Mouse (Mus musculus) MEL (cell line): Measurements from ENCODE around the gene Polr2j. TPM values are rescaled to one million over a fixed set of nuclear protein-coding genes. Genes with fewer than 3 reads are reported as not detected.
A peak's percentile ranks its signal among the peaks of the same experiment; 100 is the strongest.

Experiments
- DNase-seq: peaks from one replicate; pipeline ENCODE4 v3.0.0; 2011; ENCODE audit warnings: low read depth, low spot score
- H3K27ac ChIP-seq: 2 replicates; pipeline ENCODE4 v1.5.1; 2012; ENCODE audit warnings: low read depth, mild to moderate bottlenecking, control low read depth, low read length, moderate library complexity; ENCODE audit not compliant: control insufficient read depth
- H3K27me3 ChIP-seq, 2 experiments: fragments of 150-350 bp in 1 of 2; sonication (generic) in 1 of 2; 2 replicates each; pipeline ENCODE4 v1.6.1; 2012; ENCODE audit warnings: low read length in 2 of 2, mild to moderate bottlenecking in 2 of 2, improper control_type of control experiment in 1 of 2, moderate library complexity in 1 of 2; ENCODE audit not compliant: insufficient read depth in 2 of 2, control insufficient read depth in 1 of 2
- H3K36me3 ChIP-seq, 2 experiments: 2 replicates each; pipeline ENCODE4 v1.6.1; 2012 to 2014; ENCODE audit warnings: low read length in 2 of 2, improper control_type of control experiment in 1 of 2, inconsistent platforms in 1 of 2, mild to moderate bottlenecking in 1 of 2; ENCODE audit not compliant: insufficient read depth in 2 of 2, control insufficient read depth in 1 of 2
- H3K4me1 ChIP-seq, 2 experiments: fragments of 150-350 bp in 1 of 2; sonication (generic) in 1 of 2; 2 replicates each; pipeline ENCODE4 v1.6.1; 2012; ENCODE audit warnings: low read length in 2 of 2, improper control_type of control experiment in 1 of 2, mild to moderate bottlenecking in 1 of 2; ENCODE audit not compliant: insufficient read depth in 2 of 2, control insufficient read depth in 1 of 2
- H3K4me3 ChIP-seq, 2 experiments: fragments of 150-350 bp in 1 of 2; sonication (generic) in 1 of 2; 2 replicates each; pipeline ENCODE4 v1.5.1; 2012; ENCODE audit warnings: low read depth in 2 of 2, low read length in 2 of 2, mild to moderate bottlenecking in 2 of 2, moderate library complexity in 2 of 2, control low read depth in 1 of 2, improper control_type of control experiment in 1 of 2; ENCODE audit not compliant: control insufficient read depth in 1 of 2, insufficient read depth in 1 of 2
- H3K79me2 ChIP-seq: 2 replicates; pipeline ENCODE4 v1.6.1; 2012; ENCODE audit warnings: mild to moderate bottlenecking, low read length, moderate library complexity; ENCODE audit not compliant: control insufficient read depth, poor library complexity, insufficient read depth
- H3K9ac ChIP-seq: 2 replicates; pipeline ENCODE4 v1.6.1; 2012; ENCODE audit warnings: low read depth, mild to moderate bottlenecking, control low read depth, low read length, moderate library complexity; ENCODE audit not compliant: control insufficient read depth, poor library complexity, severe bottlenecking
- H3K9me3 ChIP-seq: fragments of 150-350 bp; sonication (generic); replicated peaks from 2 replicates; pipeline ENCODE4 v1.6.1; 2012; ENCODE audit warnings: mild to moderate bottlenecking, low read length, improper control_type of control experiment, moderate library complexity; ENCODE audit not compliant: insufficient read depth
- CHD1 ChIP-seq: IDR thresholded peaks from 2 replicates; pipeline ENCODE4 v1.6.1; 2012; ENCODE audit warnings: low read depth, mild to moderate bottlenecking, inconsistent platforms, low read length, improper control_type of control experiment
- ELF1 ChIP-seq: IDR thresholded peaks from 2 replicates; pipeline ENCODE4 v1.6.1; 2014; ENCODE audit warnings: low read depth, mild to moderate bottlenecking, inconsistent platforms, low read length, improper control_type of control experiment, moderate library complexity
- EP300 ChIP-seq, 2 experiments: IDR thresholded peaks; 2 replicates each; pipeline ENCODE4 v1.6.1; 2011; ENCODE audit warnings: improper control_type of control experiment in 2 of 2, low read length in 2 of 2, low read depth in 1 of 2, mild to moderate bottlenecking in 1 of 2
- ETS1 ChIP-seq: IDR thresholded peaks from 2 replicates; pipeline ENCODE4 v1.6.1; 2012; ENCODE audit warnings: low read depth, mild to moderate bottlenecking, inconsistent platforms, low read length, improper control_type of control experiment, moderate library complexity
- GABPA ChIP-seq: IDR thresholded peaks from 2 replicates; pipeline ENCODE4 v1.6.1; 2012; ENCODE audit warnings: low read depth, mild to moderate bottlenecking, inconsistent platforms, low read length, improper control_type of control experiment, moderate library complexity
- HCFC1 ChIP-seq: IDR thresholded peaks from 2 replicates; pipeline ENCODE4 v1.6.1; 2012; ENCODE audit warnings: low read depth, mild to moderate bottlenecking, inconsistent platforms, low read length, improper control_type of control experiment, moderate library complexity
- JUND ChIP-seq: IDR thresholded peaks from 2 replicates; pipeline ENCODE4 v1.6.1; 2011; ENCODE audit warnings: low read depth, mild to moderate bottlenecking, improper control_type of control experiment, low read length
- KAT2A ChIP-seq: conservative IDR thresholded peaks from 2 replicates; pipeline ENCODE4 v1.6.1; 2012; ENCODE audit warnings: low read depth, low read length, improper control_type of control experiment, inconsistent platforms
- MAX ChIP-seq: IDR thresholded peaks from 2 replicates; pipeline ENCODE4 v1.6.1; 2011; ENCODE audit warnings: low read length, improper control_type of control experiment
- MEF2A ChIP-seq: IDR thresholded peaks from 2 replicates; pipeline ENCODE4 v1.6.1; 2014; ENCODE audit warnings: low read depth, mild to moderate bottlenecking, inconsistent platforms, low read length, improper control_type of control experiment; ENCODE audit not compliant: poor library complexity, insufficient replicate concordance, severe bottlenecking; ENCODE audit errors: extremely low read depth
- MXI1 ChIP-seq: IDR thresholded peaks from 2 replicates; pipeline ENCODE4 v1.6.1; 2011; ENCODE audit warnings: mild to moderate bottlenecking, low read depth, low read length, improper control_type of control experiment
- MYC ChIP-seq: IDR thresholded peaks from 2 replicates; pipeline ENCODE4 v1.6.1; 2011; ENCODE audit warnings: low read depth, mild to moderate bottlenecking, low read length, improper control_type of control experiment, moderate library complexity
- NELFE ChIP-seq: IDR thresholded peaks from 2 replicates; pipeline ENCODE4 v1.6.1; 2011; ENCODE audit warnings: low read depth, low read length, improper control_type of control experiment
- NRF1 ChIP-seq: IDR thresholded peaks from 2 replicates; pipeline ENCODE4 v1.6.1; 2014; ENCODE audit warnings: low read depth, mild to moderate bottlenecking, inconsistent platforms, low read length, improper control_type of control experiment, moderate library complexity; ENCODE audit not compliant: poor library complexity, insufficient read depth, severe bottlenecking
- POLR2A ChIP-seq, 2 experiments: IDR thresholded peaks; 2 replicates each; pipeline ENCODE4 v1.6.1; 2011 to 2012; ENCODE audit warnings: low read length in 2 of 2, mild to moderate bottlenecking in 2 of 2, control low read depth in 1 of 2, improper control_type of control experiment in 1 of 2, low read depth in 1 of 2, moderate library complexity in 1 of 2; ENCODE audit not compliant: control insufficient read depth in 1 of 2, insufficient read depth in 1 of 2, poor library complexity in 1 of 2
- POLR2AphosphoS2 ChIP-seq: IDR thresholded peaks from 2 replicates; pipeline ENCODE4 v1.6.1; 2011; ENCODE audit warnings: low read length, improper control_type of control experiment
- POLR2AphosphoS5 ChIP-seq: IDR thresholded peaks from 2 replicates; pipeline ENCODE4 v1.6.1; 2012; ENCODE audit warnings: low read depth, borderline replicate concordance, mild to moderate bottlenecking, inconsistent platforms, low read length, moderate library complexity, mixed read lengths
- RAD21 ChIP-seq: IDR thresholded peaks from 2 replicates; pipeline ENCODE4 v1.6.1; 2011; ENCODE audit warnings: mild to moderate bottlenecking, low read depth, low read length, improper control_type of control experiment
- SIN3A ChIP-seq: IDR thresholded peaks from 2 replicates; pipeline ENCODE4 v1.6.1; 2012; ENCODE audit warnings: low read length, improper control_type of control experiment, inconsistent platforms
- SMC3 ChIP-seq: IDR thresholded peaks from 2 replicates; pipeline ENCODE4 v1.6.1; 2011; ENCODE audit warnings: low read depth, low read length, improper control_type of control experiment
- TAL1 ChIP-seq: IDR thresholded peaks from 2 replicates; pipeline ENCODE4 v1.6.1; 2012; ENCODE audit warnings: mild to moderate bottlenecking, inconsistent platforms, low read length, moderate library complexity, mixed read lengths
- TBP ChIP-seq: IDR thresholded peaks from 2 replicates; pipeline ENCODE4 v1.8.0; 2011; ENCODE audit warnings: low read depth, low read length, improper control_type of control experiment
- TCF12 ChIP-seq: IDR thresholded peaks from 2 replicates; pipeline ENCODE4 v1.6.1; 2014; ENCODE audit warnings: low read depth, mild to moderate bottlenecking, inconsistent platforms, low read length, improper control_type of control experiment, moderate library complexity
- UBTF ChIP-seq: IDR thresholded peaks from 2 replicates; pipeline ENCODE4 v1.6.1; 2012; ENCODE audit warnings: low read depth, mild to moderate bottlenecking, inconsistent platforms, low read length, improper control_type of control experiment, moderate library complexity, borderline replicate concordance; ENCODE audit not compliant: insufficient read depth
- ZC3H11A ChIP-seq: IDR thresholded peaks from 2 replicates; pipeline ENCODE4 v1.6.1; 2012; ENCODE audit warnings: low read depth, mild to moderate bottlenecking, inconsistent platforms, low read length, improper control_type of control experiment
- ZKSCAN1 ChIP-seq: IDR thresholded peaks from 2 replicates; pipeline ENCODE4 v1.6.1; 2012; ENCODE audit warnings: low read depth, mild to moderate bottlenecking, inconsistent platforms, low read length, improper control_type of control experiment, moderate library complexity
- ZMIZ1 ChIP-seq: IDR thresholded peaks from 2 replicates; pipeline ENCODE4 v1.6.1; 2012; ENCODE audit warnings: low read depth, mild to moderate bottlenecking, inconsistent platforms, low read length, improper control_type of control experiment, moderate library complexity
- ZNF384 ChIP-seq: IDR thresholded peaks from 2 replicates; pipeline ENCODE4 v1.6.1; 2012; ENCODE audit warnings: low read depth, mild to moderate bottlenecking, inconsistent platforms, low read length, improper control_type of control experiment
- polyA plus RNA-seq, 2 experiments: library from polyadenylated mRNA; stranded (reverse) in 1 of 2; unstranded in 1 of 2; fragments of >175 nt in 1 of 2; fragments of >200 nt in 1 of 2; gene quantifications; 2 replicates each; pipeline versions ENCODE4 v1.2.1 to v1.2.4; 2012; ENCODE audit warnings: low replicate concordance in 2 of 2, low read depth in 1 of 2; ENCODE audit not compliant: insufficient read length in 2 of 2, insufficient read depth in 1 of 2, missing spikeins in 1 of 2
- total RNA-seq: library from RNA; depleted of rRNA; stranded (reverse); fragments of 300-350 nt; gene quantifications from 2 replicates; pipeline ENCODE4 v1.2.3, GENCODE M21; 2012

The Polr2j gene
- total and polyA plus RNA-seq, 3 experiments, result 269 to 316 TPM; not detected in 1

- no peak for TF ChIP-seq ZC3H11A
- TF ChIP-seq CHD1, result no peak
- peak; percentile 17; the same call in 1 of the 2 replicates for TF ChIP-seq ETS1
- TF ChIP-seq ZNF384, result no peak
- no peak for TF ChIP-seq SMC3
- no peak for TF ChIP-seq TBP
- no peak for TF ChIP-seq RAD21
- 0 out of 2 replicates have a peak, but pooled peaks have one; percentile 63 for TF ChIP-seq UBTF
- TF ChIP-seq ZKSCAN1, result no peak
- TF ChIP-seq NRF1, result no peak
- TF ChIP-seq POLR2A (IDR thresholded peaks at IDR 0.05; ENCODE audit: control insufficient read depth in 1 of 2, insufficient read depth in 1 of 2, low read depth in 1 of 2, low read length in 2 of 2, poor library complexity in 1 of 2), result peak in 1 of 2 experiments; percentile 24; a peak in 2 of 4 replicates
- no peak; the same call in 1 of the 2 replicates for TF ChIP-seq ELF1
- TF ChIP-seq, all 39 proteins: peak for 11
These were observed 54.3 kb downstream of the Polr2j start, which contains the start of gene Orai2 (continued) for GRCm38 (mm10) chr5:136170512-136171362.

GRCm38 (mm10) chr5:136171363-136172341, 55.2 kb downstream of the Polr2j start:
- Histone ChIP-seq H3K4me3 (peak overlapping the region; percentile 78 to 81), H3K4me1 (peaks cover 0 to 29% of the 10 kb centered on the region in 2 experiments), H3K9me3 (no peaks in the 10 kb centered on the region), H3K9ac (peak overlapping the region; percentile 80), H3K27ac (peak overlapping the region; percentile 94), H3K27me3 (no peaks in the 10 kb centered on the region), H3K36me3 (peaks cover 2 to 15% of the 10 kb centered on the region in 2 experiments; a peak in 3 of 4 replicates), H3K79me2 (peaks cover 14% of the 10 kb centered on the region)
- DNase-seq, result peak; percentile 86
- TF ChIP-seq TBP (peak; percentile 78), SIN3A (peak; percentile 76; the same call in 1 of the 2 replicates), MYC (peak; percentile 84; the same call in 1 of the 2 replicates), TAL1 (no peak), KAT2A (no peak), ZKSCAN1 (no peak), ZC3H11A (no peak), ZMIZ1 (no peak; the same call in 1 of the 2 replicates), MXI1 (peak; percentile 86), POLR2AphosphoS5 (0 out of 2 replicates have a peak, but pooled peaks have one; percentile 43), GABPA (no peak), POLR2A (IDR thresholded peaks at IDR 0.05; ENCODE audit: control insufficient read depth in 1 of 2, insufficient read depth in 1 of 2, low read depth in 1 of 2, low read length in 2 of 2, poor library complexity in 1 of 2) (peak; percentile 57 to 77; a peak in 3 of 4 replicates), NELFE (peak; percentile 45; the same call in 1 of the 2 replicates), RAD21 (no peak), CHD1 (no peak), TCF12 (no peak), EP300 (IDR thresholded peaks at IDR 0.05; ENCODE audit: low read depth in 1 of 2, low read length in 2 of 2) (0 out of 4 replicates have a peak, but pooled peaks of 1 of the 2 experiments have one; percentile 4), ZNF384 (peak; percentile 64), SMC3 (no peak), MEF2A (no peak), HCFC1 (peak; percentile 39; the same call in 1 of the 2 replicates), MAX (peak; percentile 84; the same call in 1 of the 2 replicates), POLR2AphosphoS2 (no peak; the same call in 1 of the 2 replicates), JUND (no peak)
